Mouse (Mus musculus): ENCODE measurements at regions not wholly inside any gene's neighbourhood (a gene's known extent, or its start where the extent isn't known, plus 50 kb on each side); places are given as distances from the start of the nearest gene placed in this dataset.
A peak's percentile ranks its signal among the peaks of the same experiment; 100 is the strongest.

DNA sequence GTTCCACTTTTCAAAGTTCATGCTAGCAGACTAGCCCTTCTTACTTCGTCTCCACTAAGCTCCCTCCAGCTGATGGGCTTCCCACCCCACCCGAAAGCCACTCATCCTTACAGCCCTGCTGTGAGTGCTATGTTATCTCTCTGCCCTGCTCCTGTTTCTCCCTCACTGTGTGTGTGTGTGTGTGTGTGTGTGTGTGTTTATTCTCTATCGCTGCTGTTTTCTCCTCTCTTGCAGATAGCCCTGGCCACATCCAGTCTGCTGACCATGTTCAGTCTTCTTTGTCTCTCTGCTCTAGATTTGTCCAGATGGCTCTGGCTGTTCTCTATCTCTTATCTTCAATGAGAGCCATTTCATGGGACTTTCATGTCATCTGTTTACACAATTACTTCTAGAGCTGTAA is 145.9 kb downstream of the Cd55b start:
- POLR2A ChIA-PET = no interaction called here
- DNase-seq (ENCODE audit: low read depth, low spot score) (no peak), ATAC-seq (no peak)
- CTCF ChIA-PET = no interaction called here
- in situ Hi-C loops (cut with MboI; ENCODE audit: low pct_unique_long_range_greater_than_20kb) = no loop called here
- H3K27me3 ChIP-seq = no peaks in the 10 kb centered on the region
- TF ChIP-seq CTCF (IDR thresholded peaks at IDR 0.05) = no peak

DNA sequence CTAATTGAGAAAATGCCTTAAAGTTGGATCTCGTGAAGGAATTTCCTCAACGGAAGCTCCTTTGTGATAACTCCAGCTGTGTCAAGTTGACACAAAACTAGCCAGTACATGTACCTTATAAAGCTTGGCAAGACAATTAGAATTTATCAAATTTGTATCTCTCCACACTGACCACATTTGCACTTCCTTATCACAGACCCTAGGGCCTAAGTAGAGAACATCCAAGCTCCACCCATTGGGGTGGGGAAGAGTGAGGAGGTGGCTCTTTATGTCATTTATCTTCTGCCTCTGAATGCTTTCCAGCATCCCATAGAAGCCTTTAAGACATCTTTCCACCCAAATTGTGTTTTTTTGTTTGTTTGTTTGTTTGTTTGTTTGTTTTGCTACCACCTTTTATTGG is 146.8 kb downstream of the Cd55b start:
- no peak for TF ChIP-seq CTCF (IDR thresholded peaks at IDR 0.05)
- H3K27me3 ChIP-seq = no peaks in the 10 kb centered on the region
- ATAC-seq (no peak), DNase-seq (ENCODE audit: low read depth, low spot score) (no peak)
- POLR2A ChIA-PET = no interaction called here
- CTCF ChIA-PET = no interaction called here
- in situ Hi-C loops (cut with MboI; ENCODE audit: low pct_unique_long_range_greater_than_20kb) = no loop called here

DNA sequence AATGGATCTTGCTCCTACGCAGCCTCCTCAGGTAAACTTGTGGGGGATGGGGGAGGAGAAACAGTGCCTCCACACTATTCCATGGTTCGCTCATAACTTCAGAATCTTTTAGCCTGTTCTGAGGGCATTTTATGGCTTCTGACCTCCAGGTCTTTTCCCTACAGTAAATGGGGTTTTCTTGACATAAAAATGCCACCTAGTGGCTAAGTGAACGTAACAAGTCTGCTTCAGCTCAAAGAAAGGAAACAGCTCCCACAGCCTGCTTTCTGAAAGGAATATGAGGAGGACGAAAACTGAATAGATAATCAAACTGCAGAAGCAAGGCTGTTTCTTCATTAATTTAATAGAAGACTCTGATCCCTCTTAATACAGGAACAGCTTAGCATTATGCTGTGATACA is 148.3 kb downstream of the Cd55b start:
- DNase-seq (ENCODE audit: low read depth, low spot score) (no peak), ATAC-seq (no peak)
- H3K27me3 ChIP-seq = no peaks in the 10 kb centered on the region
- peak; percentile 46 for TF ChIP-seq CTCF (IDR thresholded peaks at IDR 0.05)
- in situ Hi-C loops (cut with MboI; ENCODE audit: low pct_unique_long_range_greater_than_20kb) = no loop called here
- POLR2A ChIA-PET = no interaction called here
- CTCF ChIA-PET = no interaction called here

DNA sequence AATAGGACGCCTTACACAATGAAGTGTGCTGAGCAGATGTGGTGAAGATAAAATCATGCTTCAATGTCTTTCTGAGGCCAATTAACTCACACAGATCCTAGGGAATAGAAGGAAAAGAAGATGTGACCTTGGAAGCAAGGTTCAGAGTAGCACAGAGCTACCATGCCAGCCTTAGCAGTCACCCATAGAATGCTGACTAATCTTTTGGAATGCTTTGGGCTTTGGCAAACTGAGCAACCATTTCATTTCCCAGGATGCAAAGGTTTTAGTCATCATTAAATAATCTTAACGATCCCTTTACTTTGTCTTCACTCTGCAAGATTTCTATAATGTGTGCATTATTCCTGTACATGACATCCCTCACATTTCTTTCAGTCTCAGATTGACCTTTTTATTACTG is 152.4 kb downstream of the Cd55b start:
- TF ChIP-seq CTCF (IDR thresholded peaks at IDR 0.05) = no peak
- peak; percentile 41 for DNase-seq (ENCODE audit: low read depth, low spot score)
- in situ Hi-C loops (cut with MboI; ENCODE audit: low pct_unique_long_range_greater_than_20kb) = no loop called here
- ChIA-PET CTCF (interaction anchor here (0.8 kb wide), 1 partner anchor 8 kb away, joined by 3 read pairs; no protein-coding TSS in a partner anchor), POLR2A (interaction anchor here (0.5 kb wide), 1 partner anchor 25 kb away, joined by 3 read pairs; no protein-coding TSS in a partner anchor)
- ATAC-seq = peak; percentile 75
- H3K27me3 ChIP-seq = no peaks in the 10 kb centered on the region

Data from Patski (cell line).